Mouse (Mus musculus) heart, embryonic 13.5 days (tissue): Measurements from ENCODE around the gene BC052040. TPM values are rescaled to one million over a fixed set of nuclear protein-coding genes. Genes with fewer than 3 reads are reported as not detected.

Experiments used
- ATAC-seq: fragments of 200-750 bp; cut with Nextera tagmentation; 2 replicates; pipeline ENCODE4 v1.8.0; 2017; ENCODE audit warnings: moderate TSS enrichment; ENCODE audit not compliant: insufficient number of reproducible peaks, low FRiP score, low TSS enrichment; ENCODE audit errors: extremely low read depth
- H3K27ac ChIP-seq: fragments of 300-500 bp; sonication (generic); replicated peaks from 2 replicates; pipeline ENCODE4 v1.5.1; 2015; ENCODE audit warnings: moderate library complexity, mild to moderate bottlenecking, inconsistent platforms
- H3K27me3 ChIP-seq: fragments of 300-500 bp; sonication (generic); replicated peaks from 2 replicates; pipeline ENCODE4 v1.6.1; 2015; ENCODE audit warnings: mild to moderate bottlenecking, inconsistent platforms
- H3K36me3 ChIP-seq: fragments of 300-500 bp; sonication (generic); 2 replicates; pipeline ENCODE4 v1.6.1; 2015; ENCODE audit warnings: mild to moderate bottlenecking, inconsistent platforms
- H3K4me1 ChIP-seq: fragments of 300-500 bp; sonication (generic); 2 replicates; pipeline ENCODE4 v1.6.1; 2015; ENCODE audit warnings: inconsistent platforms
- H3K4me2 ChIP-seq: fragments of 300-500 bp; sonication (generic); 2 replicates; pipeline ENCODE4 v1.6.1; 2015; ENCODE audit warnings: inconsistent platforms, mild to moderate bottlenecking, moderate library complexity
- H3K4me3 ChIP-seq: fragments of 300-500 bp; sonication (generic); 2 replicates; pipeline ENCODE4 v1.5.1; 2015; ENCODE audit warnings: moderate library complexity, mild to moderate bottlenecking, inconsistent platforms
- H3K9ac ChIP-seq: fragments of 300-500 bp; sonication (generic); 2 replicates; pipeline ENCODE4 v1.6.1; 2015; ENCODE audit warnings: inconsistent platforms, mild to moderate bottlenecking, moderate library complexity
- H3K9me3 ChIP-seq: fragments of 300-500 bp; sonication (generic); 2 replicates; pipeline ENCODE4 v1.6.1; 2016; ENCODE audit warnings: inconsistent platforms
- WGBS: fragments of 180-500 bp; shearing (Covaris S2); methylation state at CpG from one replicate; pipeline ENCODE4 v1.1.7; 2015; ENCODE audit warnings: mixed read lengths; 5-methylcytosine and 5-hydroxymethylcytosine counted together
- polyA plus RNA-seq: library from polyadenylated mRNA; unstranded; fragments of >200 nt; fragmentation: Nextera tagmentation; extraction: Ambion mirVana; gene quantifications from 2 replicates; pipeline ENCODE4 v1.2.1, GENCODE M21; 2015

Gene BC052040
- polyA plus RNA-seq, 1 experiment from 2014 or later: 14.5 TPM

DNA sequence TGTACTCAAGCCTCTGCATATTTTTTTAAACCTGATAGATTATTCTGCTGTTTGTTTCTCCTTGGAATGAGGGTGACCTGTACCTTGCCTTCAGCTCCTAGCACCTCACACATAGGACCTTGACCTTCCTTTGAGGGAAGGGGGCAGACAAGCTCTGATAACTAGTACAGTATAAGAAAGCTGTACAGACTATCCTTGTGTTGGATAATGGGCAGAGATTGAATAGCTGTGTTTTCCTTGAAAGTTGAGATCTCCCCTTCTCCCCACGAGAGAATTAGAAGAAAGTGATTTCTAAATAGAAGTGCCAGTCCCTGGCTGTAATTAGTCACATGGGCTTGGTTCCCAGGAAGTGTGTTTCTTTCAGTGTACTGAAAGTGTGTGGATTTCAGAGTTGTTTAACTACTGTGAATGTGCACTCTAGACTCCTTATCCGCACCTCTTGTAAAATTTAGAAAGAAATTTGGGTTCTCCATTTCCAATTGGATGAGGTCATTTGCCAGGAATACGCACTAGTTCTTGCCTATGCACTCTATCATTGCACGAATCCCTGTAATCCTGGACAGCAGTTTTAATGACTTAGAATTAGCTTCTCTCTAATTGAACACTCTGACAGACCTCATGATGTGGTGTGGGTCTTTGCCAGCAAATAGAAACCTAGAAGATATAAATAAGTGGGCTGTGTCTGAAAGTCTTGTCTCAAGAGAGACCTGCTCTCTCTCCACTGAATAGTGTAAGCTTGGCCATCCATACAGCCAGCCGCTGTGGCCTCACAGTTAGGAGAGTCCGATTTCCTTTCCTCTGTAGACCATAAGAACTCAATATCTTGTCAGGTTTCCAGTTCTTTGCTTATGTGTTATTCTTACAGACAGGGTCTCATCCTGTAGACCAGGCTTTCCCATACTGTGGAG, 79.0 kb downstream of the BC052040 start:
- Histone ChIP-seq H3K4me3 (no peak overlapping the region), H3K4me2 (no peak overlapping the region), H3K9me3 (no peaks in the 10 kb centered on the region), H3K9ac (no peak overlapping the region), H3K27ac (no peak overlapping the region), H3K4me1 (peaks cover 9% of the 10 kb centered on the region), H3K36me3 (0 out of 2 replicates have a peak, but pooled peaks cover 9% of the 10 kb centered on the region), H3K27me3 (no peaks in the 10 kb centered on the region)
- 83% methylated on average over 6 of the region's 6 CpGs for WGBS
- no peak for ATAC-seq

DNA sequence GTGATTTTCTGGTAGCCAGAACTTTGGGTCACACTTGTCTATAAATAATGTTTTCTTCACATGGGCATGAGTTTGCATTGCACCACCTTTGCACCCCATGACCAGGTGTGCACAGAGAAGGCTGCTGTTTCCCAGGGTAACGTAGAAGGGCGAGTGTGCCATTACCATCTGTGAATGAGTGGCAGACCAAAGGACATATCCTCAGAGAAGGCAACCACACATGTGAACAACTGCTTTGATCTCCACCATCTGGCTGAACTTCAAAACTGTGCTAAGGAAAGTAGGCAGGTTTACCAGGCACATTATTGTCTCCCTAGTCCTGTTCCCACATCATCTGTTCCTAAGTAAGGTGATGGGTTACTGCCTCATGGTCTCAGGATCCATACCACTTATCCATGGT, 86.0 kb downstream of the BC052040 start:
- Histone ChIP-seq H3K36me3 (peaks cover 8% of the 10 kb centered on the region), H3K9me3 (no peaks in the 10 kb centered on the region), H3K27me3 (no peaks in the 10 kb centered on the region), H3K4me1 (peaks cover 8% of the 10 kb centered on the region), H3K9ac (no peak overlapping the region), H3K27ac (no peak overlapping the region), H3K4me3 (no peak overlapping the region), H3K4me2 (no peak overlapping the region)
- WGBS: 84% methylated on average over 2 of the region's 2 CpGs
- ATAC-seq: no peak

DNA sequence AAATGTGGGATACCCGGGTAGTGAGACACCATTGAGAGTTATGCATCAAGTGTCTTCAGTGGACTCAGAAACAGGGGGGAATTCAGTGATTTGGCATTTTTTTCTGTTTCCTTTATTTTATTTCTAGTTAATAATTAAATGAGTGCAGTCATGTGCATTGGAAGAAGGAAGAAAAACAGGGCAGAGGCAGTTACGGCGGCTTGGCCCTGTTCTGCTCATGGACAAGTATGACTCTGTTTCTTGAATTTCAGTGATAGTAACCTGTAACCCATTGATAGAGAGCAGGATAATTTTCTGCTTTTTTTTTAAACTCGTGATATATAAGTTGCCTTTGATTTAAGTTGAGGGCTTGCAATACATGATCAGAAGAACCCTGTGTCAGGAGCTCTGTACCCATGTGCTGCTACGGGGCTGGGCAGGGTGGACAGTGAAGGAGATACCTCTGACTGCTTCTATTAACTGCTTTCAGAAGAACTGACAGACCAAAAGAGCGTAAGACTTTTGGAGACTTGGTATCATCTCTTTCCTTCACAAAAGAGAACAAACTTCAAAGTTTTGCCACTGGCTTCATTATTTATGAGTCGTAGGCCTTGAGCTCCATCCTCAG, 91.6 kb downstream of the BC052040 start:
- ATAC-seq: no peak
- H3K9me3 ChIP-seq: no peaks in the 10 kb centered on the region
- H3K9ac ChIP-seq: no peak overlapping the region
- H3K4me1 ChIP-seq: peaks cover 8% of the 10 kb centered on the region
- no peak overlapping the region for H3K4me2 ChIP-seq
- no peaks in the 10 kb centered on the region for H3K27me3 ChIP-seq
- 90% methylated on average over 7 of the region's 7 CpGs for WGBS
- no peak overlapping the region for H3K27ac ChIP-seq
- no peak overlapping the region for H3K4me3 ChIP-seq
- H3K36me3 ChIP-seq: peaks cover 5% of the 10 kb centered on the region

DNA sequence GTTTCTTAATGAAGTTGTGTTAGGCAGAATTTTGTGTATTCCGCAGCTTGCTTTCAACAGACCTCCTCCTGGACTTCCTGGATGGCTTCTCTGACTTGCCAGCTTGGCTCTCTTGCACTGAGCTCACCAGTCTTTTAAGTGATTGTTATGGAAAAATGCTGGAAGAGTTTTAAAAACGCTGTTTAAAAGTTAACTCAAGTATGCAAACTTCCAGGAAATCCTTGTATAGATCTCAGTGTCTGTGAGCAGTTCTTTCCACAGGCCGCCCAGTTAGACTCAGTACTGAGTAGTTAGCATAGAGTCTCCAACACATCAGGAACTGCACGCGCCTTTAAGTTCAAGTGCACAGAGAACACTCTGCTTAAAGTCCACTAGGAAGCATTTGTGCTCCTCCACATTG, 97.3 kb downstream of the BC052040 start:
- Histone ChIP-seq H3K4me1 (no peaks in the 10 kb centered on the region), H3K9ac (no peak overlapping the region), H3K27me3 (no peaks in the 10 kb centered on the region), H3K9me3 (no peaks in the 10 kb centered on the region), H3K27ac (no peak overlapping the region), H3K36me3 (no peaks in the 10 kb centered on the region), H3K4me2 (no peak overlapping the region), H3K4me3 (no peak overlapping the region)
- ATAC-seq: no peak
- 72% methylated on average over 5 of the region's 5 CpGs for WGBS

DNA sequence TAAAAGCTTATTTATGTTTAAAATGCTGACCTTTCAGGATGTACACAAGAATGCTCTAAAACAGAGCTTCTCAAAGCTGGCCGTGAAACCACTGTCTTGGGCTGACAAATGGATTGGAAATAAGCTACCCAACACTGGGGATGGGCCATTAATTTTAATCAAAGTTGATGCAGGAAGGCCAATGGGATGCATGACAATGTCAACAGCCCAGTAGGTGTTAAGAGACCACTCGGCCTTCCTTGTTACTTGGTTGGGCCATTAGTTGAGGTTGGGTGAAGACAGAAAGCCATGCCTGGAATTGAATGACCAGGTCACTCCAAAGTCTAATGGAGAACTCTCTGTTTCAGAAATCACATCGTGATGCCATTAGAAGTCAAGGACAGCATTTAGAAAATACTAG, 103.7 kb downstream of the BC052040 start:
- ATAC-seq: no peak

DNA sequence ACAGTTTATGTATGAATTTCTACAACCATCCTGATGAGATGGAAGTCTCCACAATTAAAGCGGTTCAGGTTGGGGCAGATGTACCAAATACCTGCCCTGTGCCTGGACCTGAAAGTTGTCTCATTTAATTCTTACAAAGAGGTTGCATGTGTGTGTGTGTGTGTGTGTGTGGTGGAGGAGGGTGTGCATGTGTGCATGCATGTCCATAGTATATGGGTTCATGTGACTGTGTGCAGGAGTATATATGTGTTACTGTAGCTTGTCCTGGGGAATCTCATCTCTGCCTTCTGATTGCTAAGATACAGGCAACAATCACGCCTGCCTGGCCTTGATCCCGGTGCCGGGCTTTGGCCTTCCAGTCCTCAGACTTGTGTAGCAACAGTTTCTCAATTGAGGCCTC, 106.1 kb downstream of the BC052040 start:
- Histone ChIP-seq H3K9ac (no peak overlapping the region), H3K9me3 (no peaks in the 10 kb centered on the region), H3K4me3 (no peak overlapping the region), H3K27me3 (no peaks in the 10 kb centered on the region), H3K36me3 (peaks cover 16% of the 10 kb centered on the region), H3K4me1 (no peaks in the 10 kb centered on the region), H3K27ac (no peak overlapping the region), H3K4me2 (no peak overlapping the region)
- no peak for ATAC-seq
- WGBS: 90% methylated on average over 4 of the region's 4 CpGs

More for the DNA sequence above, 103.7 kb downstream of the BC052040 start:
- no peak overlapping the region for H3K27ac ChIP-seq
- H3K9ac ChIP-seq: no peak overlapping the region
- no peak overlapping the region for H3K4me2 ChIP-seq
- WGBS: 67% methylated on average over 3 of the region's 3 CpGs
- no peaks in the 10 kb centered on the region for H3K9me3 ChIP-seq
- peaks cover 3% of the 10 kb centered on the region; the same call in 1 of the 2 replicates for H3K36me3 ChIP-seq
- no peaks in the 10 kb centered on the region for H3K27me3 ChIP-seq
- H3K4me3 ChIP-seq: no peak overlapping the region
- no peaks in the 10 kb centered on the region for H3K4me1 ChIP-seq

DNA sequence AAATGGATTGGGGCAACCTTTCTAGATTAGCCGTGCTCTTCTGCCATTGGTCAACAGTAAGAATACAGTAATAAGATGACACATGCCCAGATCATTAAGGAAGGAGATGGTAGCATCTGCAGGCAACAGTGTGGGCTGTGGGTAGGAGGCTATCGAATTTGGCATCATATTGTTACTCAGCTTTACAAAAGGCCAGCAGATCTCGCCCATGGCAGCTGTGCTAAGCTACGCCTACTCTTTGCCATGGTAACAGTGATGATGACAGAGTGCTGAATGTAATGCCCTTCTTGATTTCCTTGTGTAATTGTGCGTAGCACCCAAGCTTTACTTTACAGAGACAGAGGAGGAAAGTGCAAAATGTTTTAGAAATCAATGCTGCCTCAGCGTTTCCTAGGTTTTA, 106.8 kb downstream of the BC052040 start:
- H3K27me3 ChIP-seq: no peaks in the 10 kb centered on the region
- H3K4me3 ChIP-seq: no peak overlapping the region
- H3K9me3 ChIP-seq: no peaks in the 10 kb centered on the region
- ATAC-seq: no peak
- H3K36me3 ChIP-seq: peaks cover 17% of the 10 kb centered on the region
- H3K4me2 ChIP-seq: no peak overlapping the region
- H3K4me1 ChIP-seq: no peaks in the 10 kb centered on the region
- WGBS: 92% methylated on average over 6 of the region's 6 CpGs
- H3K27ac ChIP-seq: no peak overlapping the region
- no peak overlapping the region for H3K9ac ChIP-seq

DNA sequence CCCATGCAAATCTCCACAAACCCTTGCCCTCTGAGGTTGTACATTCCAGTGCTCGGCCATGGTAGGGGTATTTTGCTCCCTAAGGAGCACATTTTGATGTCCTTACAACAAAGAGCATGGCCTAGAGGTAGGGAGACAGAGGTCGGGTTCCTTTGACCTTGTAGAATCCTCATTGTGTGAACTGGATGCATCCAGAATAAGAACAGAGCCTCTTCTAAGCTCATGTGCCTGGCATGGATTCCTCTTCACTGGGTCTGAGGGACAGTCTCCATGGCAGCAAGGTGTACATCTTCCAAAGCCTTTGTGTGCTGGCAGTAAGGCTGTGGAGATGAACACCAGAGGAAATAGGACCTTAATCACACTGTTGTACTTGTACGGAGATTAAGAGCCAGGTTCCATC, 112.3 kb downstream of the BC052040 start:
- no peak for ATAC-seq
- Histone ChIP-seq H3K9me3 (no peaks in the 10 kb centered on the region), H3K4me2 (no peak overlapping the region), H3K9ac (no peak overlapping the region), H3K27ac (no peak overlapping the region), H3K36me3 (peaks cover 24% of the 10 kb centered on the region), H3K4me3 (no peak overlapping the region), H3K27me3 (no peaks in the 10 kb centered on the region), H3K4me1 (no peaks in the 10 kb centered on the region)
- 76% methylated on average over 3 of the region's 3 CpGs for WGBS

DNA sequence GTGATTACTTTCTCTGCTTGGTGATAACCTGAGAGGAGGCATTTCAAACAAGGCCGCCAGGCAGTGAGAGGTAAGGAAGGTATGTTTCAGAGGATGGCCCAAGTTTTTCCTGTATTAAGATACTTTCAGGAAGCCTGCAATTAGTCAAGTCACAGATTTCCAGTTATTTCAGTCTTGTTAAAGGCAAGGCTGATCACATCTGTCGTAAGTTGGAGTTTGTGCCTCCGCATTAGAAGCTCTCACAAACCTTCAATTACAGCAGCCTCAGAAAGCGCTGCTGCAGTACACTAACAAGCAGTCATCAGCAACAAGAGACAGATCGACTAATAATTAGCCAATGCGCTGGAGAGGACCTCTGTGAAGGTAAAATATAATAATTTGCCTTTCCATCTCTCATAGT, 112.9 kb downstream of the BC052040 start:
- no peak for ATAC-seq
- H3K27me3 ChIP-seq: no peaks in the 10 kb centered on the region
- H3K4me1 ChIP-seq: no peaks in the 10 kb centered on the region

DNA sequence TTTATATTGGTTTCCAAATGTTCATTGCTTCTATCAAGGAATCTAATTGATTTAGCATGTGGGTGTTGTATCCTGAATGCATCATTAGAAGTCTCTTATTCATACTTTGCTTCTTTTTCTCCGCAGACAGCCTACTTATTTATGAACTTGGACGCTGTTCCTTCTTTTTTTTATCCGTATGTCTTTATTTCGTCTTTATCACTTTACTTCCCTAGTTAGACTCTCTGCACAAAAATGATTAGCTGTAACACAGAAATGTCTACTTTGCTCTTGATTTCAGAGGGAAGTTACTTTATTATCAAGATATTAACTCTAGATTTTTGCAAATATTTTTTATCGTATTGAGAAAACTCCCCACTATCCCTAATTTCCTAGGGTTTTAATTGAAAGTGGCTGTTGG, 117.5 kb downstream of the BC052040 start:
- peaks cover 16% of the 10 kb centered on the region for H3K36me3 ChIP-seq
- no peak overlapping the region for H3K4me3 ChIP-seq
- no peak overlapping the region for H3K4me2 ChIP-seq
- H3K9ac ChIP-seq: no peak overlapping the region
- no peaks in the 10 kb centered on the region for H3K27me3 ChIP-seq
- H3K9me3 ChIP-seq: 0 out of 2 replicates have a peak, but pooled peaks cover 4% of the 10 kb centered on the region
- peaks cover 3% of the 10 kb centered on the region; the same call in 1 of the 2 replicates for H3K4me1 ChIP-seq
- ATAC-seq: no peak
- H3K27ac ChIP-seq: no peak overlapping the region
- WGBS: 76% methylated on average over 5 of the region's 5 CpGs

More for the DNA sequence above, 112.9 kb downstream of the BC052040 start:
- H3K9me3 ChIP-seq: no peaks in the 10 kb centered on the region
- H3K36me3 ChIP-seq: peaks cover 24% of the 10 kb centered on the region
- H3K9ac ChIP-seq: no peak overlapping the region
- no peak overlapping the region for H3K4me3 ChIP-seq
- WGBS: 88% methylated on average over 6 of the region's 6 CpGs
- no peak overlapping the region for H3K27ac ChIP-seq
- no peak overlapping the region for H3K4me2 ChIP-seq

DNA sequence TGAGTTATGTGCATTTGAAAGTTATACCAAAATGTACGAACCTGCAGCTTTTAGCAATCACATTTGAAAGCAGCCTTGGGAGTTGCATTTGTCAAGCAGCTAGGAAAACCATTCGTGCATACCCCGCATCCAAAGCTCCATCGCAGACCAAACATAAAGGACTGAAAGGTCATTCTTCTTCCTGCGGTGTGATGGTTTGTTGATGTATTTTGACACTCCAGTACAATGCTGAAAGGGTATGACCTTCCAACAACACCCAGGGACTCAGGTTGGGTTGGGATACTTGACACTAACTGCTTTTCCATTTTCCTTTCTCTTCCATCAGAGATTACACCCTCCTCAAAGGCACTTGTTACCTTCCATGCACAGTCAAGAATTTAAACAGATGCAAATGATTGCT, 121.1 kb downstream of the BC052040 start:
- Histone ChIP-seq H3K27ac (no peak overlapping the region), H3K4me2 (no peak overlapping the region), H3K27me3 (no peaks in the 10 kb centered on the region), H3K4me3 (no peak overlapping the region), H3K36me3 (peaks cover 15% of the 10 kb centered on the region), H3K4me1 (peaks cover 3% of the 10 kb centered on the region; the same call in 1 of the 2 replicates), H3K9ac (no peak overlapping the region), H3K9me3 (0 out of 2 replicates have a peak, but pooled peaks cover 4% of the 10 kb centered on the region)
- no peak for ATAC-seq
- 83% methylated on average over 5 of the region's 5 CpGs for WGBS
